Mouse (Mus musculus): Measurements from ENCODE around the gene AI593442.

GRCm38 (mm10) chr9:52676587-52676986 lies 3.0 kb downstream of the AI593442 start:
- TF ChIP-seq CTCF (IDR thresholded peaks at IDR 0.05; ENCODE audit: borderline replicate concordance, insufficient read depth, low read length) (no peak), POLR2A (IDR thresholded peaks at IDR 0.05; ENCODE audit: low read depth, low read length) (no peak)
